Mouse (Mus musculus) MEL (cell line): ENCODE data around the gene Ddi2.

Experiments
- BHLHE40 ChIP-seq: IDR thresholded peaks from 2 replicates; pipeline ENCODE4 v1.6.1; 2012; ENCODE audit warnings: low read depth, mild to moderate bottlenecking, inconsistent platforms, low read length, improper control_type of control experiment, borderline replicate concordance
- CTCF ChIP-seq, 3 experiments: IDR thresholded peaks in 2 of 3; conservative IDR thresholded peaks in 1 of 3; 2 replicates each; pipeline ENCODE4 v1.5.1; 2011 to 2012; ENCODE audit warnings: low read length in 3 of 3, low read depth in 2 of 3, mild to moderate bottlenecking in 2 of 3, improper control_type of control experiment in 1 of 3, inconsistent platforms in 1 of 3, mixed read lengths in 1 of 3, moderate library complexity in 1 of 3; ENCODE audit not compliant: control insufficient read depth in 1 of 3, insufficient read depth in 1 of 3, poor library complexity in 1 of 3, severe bottlenecking in 1 of 3
- E2F4 ChIP-seq: IDR thresholded peaks from 2 replicates; pipeline ENCODE4 v1.6.1; 2011; ENCODE audit warnings: low read depth, low read length, improper control_type of control experiment, borderline replicate concordance
- GATA1 ChIP-seq: IDR thresholded peaks from 2 replicates; pipeline ENCODE4 v1.6.1; 2011; ENCODE audit warnings: low read depth, low read length, improper control_type of control experiment
- POLR2A ChIP-seq, 2 experiments: IDR thresholded peaks; 2 replicates each; pipeline ENCODE4 v1.6.1; 2011 to 2012; ENCODE audit warnings: low read length in 2 of 2, mild to moderate bottlenecking in 2 of 2, control low read depth in 1 of 2, improper control_type of control experiment in 1 of 2, low read depth in 1 of 2, moderate library complexity in 1 of 2; ENCODE audit not compliant: control insufficient read depth in 1 of 2, insufficient read depth in 1 of 2, poor library complexity in 1 of 2
- USF1 ChIP-seq: IDR thresholded peaks from 2 replicates; pipeline ENCODE4 v1.6.1; 2014; ENCODE audit warnings: low read depth, mild to moderate bottlenecking, inconsistent platforms, low read length, improper control_type of control experiment, moderate library complexity
- ZKSCAN1 ChIP-seq: IDR thresholded peaks from 2 replicates; pipeline ENCODE4 v1.6.1; 2012; ENCODE audit warnings: low read depth, mild to moderate bottlenecking, inconsistent platforms, low read length, improper control_type of control experiment, moderate library complexity

- TF ChIP-seq BHLHE40, result no peak
- no peak for TF ChIP-seq POLR2A (IDR thresholded peaks at IDR 0.05; ENCODE audit: control insufficient read depth in 1 of 2, insufficient read depth in 1 of 2, low read depth in 1 of 2, low read length in 2 of 2, poor library complexity in 1 of 2)
- no peak for TF ChIP-seq CTCF (IDR thresholded peaks at IDR 0.05 in 2 of 3, conservative IDR thresholded peaks at IDR 0.05 in 1 of 3; ENCODE audit: control insufficient read depth in 1 of 3, insufficient read depth in 1 of 3, low read depth in 2 of 3, low read length in 3 of 3, poor library complexity in 1 of 3, severe bottlenecking in 1 of 3)
- TF ChIP-seq GATA1, result no peak
- no peak for TF ChIP-seq E2F4
- TF ChIP-seq ZKSCAN1, result no peak
- no peak for TF ChIP-seq USF1
Measured at GRCm38 (mm10) chr4:141729266-141729665, 6.0 kb upstream of the Ddi2 start.
